Mouse (Mus musculus): ENCODE results near the gene Gna13. TPM values are rescaled to one million over a fixed set of nuclear protein-coding genes. Genes with fewer than 3 reads are reported as not detected.
A peak's percentile ranks its signal among the peaks of the same experiment; 100 is the strongest.

Gna13 gene
- polyA plus RNA-seq, 1 experiment = 60.3 TPM

DNA sequence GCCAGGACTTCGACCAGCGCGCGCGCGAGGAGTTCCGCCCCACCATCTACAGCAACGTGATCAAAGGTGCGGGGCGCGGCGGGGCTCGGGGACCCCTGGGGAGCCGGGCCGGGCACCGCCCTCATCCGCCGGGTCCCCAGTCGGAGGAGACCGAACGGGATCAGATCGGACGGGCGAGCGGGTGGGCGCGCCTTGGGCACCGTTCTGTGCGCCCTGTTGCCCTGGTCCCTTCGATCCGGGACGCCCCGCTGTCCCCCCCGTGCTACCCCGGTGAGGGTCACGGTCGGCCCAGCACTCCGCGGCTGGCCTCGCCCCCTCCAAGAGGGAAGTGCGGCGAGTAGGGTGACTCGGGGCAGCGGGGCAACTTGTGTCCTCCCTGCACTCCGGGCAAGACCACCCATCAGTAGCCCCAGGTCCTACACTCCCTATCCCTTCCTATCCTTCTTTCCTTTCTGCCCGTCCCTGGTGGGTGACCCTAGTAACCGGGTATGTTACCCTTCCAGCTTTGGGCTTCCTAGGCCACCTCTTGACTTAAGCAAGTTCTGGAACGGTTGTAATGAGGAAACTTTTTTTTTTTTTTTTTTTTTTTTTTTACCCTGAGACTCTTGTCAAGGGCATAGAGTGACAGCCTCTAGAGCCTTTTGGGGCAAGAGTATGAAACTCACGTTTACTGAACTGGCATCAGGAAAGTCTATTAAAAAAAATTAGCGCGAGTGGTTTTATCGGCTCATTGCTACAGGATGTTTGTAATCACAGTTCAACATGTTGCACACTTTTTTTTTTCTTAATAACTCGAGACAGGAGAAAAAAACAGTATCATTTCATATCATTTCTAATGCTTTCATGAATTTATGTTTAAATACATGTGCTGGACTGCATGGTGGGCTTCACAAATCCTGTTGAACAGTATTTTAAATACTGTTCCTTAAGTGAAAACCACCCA is 831 bp downstream of the Gna13 start:
- H3K36me3 ChIP-seq (ENCODE audit: control insufficient read depth, insufficient read depth, low read length) = peaks cover 18% of the 10 kb centered on the region
- peak overlapping the region; percentile 99 for H3K27ac ChIP-seq (ENCODE audit: insufficient read depth, low read depth, low read length)
- WGBS = under 1% methylated on average over 53 of the region's 53 CpGs
- no peaks in the 10 kb centered on the region for H3K27me3 ChIP-seq (ENCODE audit: control insufficient read depth, insufficient read depth, low read length)
- H3K4me1 ChIP-seq (ENCODE audit: control insufficient read depth, insufficient read depth, insufficient read length, low read length) = peaks cover 40% of the 10 kb centered on the region
- H3K4me3 ChIP-seq (ENCODE audit: low read depth, low read length) = peak overlapping the region; percentile 88
- TF ChIP-seq POLR2A (IDR thresholded peaks at IDR 0.05; ENCODE audit: low read depth, low read length) = no peak
- no peak for TF ChIP-seq CTCF (IDR thresholded peaks at IDR 0.05; ENCODE audit: extremely low read depth, insufficient read length, insufficient replicate concordance, low read depth, low read length)

DNA sequence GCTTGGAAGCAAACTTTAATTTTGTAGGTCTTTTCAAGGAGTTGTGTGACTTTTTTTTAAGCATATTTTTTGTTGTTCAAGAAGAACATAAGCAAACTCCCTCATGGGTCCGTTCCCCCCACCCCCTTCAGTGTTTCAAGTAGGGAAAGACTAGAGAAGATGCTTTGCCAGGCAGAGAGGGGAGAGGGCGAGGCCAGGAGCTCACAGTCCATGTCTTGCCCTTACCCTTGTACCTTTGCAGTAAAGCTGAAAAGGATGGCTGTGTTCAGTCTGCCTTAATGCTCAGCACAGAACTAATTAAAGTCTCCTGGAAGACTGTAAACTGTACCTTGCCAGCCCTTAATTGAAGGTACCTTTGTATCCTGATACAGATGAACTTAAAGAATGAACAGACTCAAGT is 1.7 kb downstream of the Gna13 start:
- H3K27ac ChIP-seq (ENCODE audit: insufficient read depth, low read depth, low read length) = peak overlapping the region; percentile 76
- WGBS = 11% methylated on average over 2 of the region's 2 CpGs
- H3K4me1 ChIP-seq (ENCODE audit: control insufficient read depth, insufficient read depth, insufficient read length, low read length) = peaks cover 44% of the 10 kb centered on the region

DNA sequence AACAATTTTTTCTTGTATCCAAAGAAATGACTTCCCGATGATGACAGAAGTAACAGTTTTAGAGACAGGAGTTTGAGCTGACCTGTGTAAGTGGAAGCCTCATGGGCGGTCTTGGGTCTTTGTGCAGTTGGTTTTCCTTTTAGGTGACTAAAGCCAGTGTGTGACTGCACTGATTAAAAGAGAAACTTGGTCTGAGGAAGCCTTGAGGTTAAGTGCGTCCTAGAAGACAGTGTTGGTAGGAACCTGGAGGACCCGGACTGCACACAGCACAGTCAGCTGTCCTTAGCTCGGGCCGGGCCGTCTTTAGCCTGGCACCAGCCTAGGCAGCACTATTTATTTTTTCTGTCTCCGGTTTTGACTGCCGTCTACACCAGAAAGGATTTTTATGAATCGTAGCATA is 2.2 kb downstream of the Gna13 start:
- H3K36me3 ChIP-seq (ENCODE audit: control insufficient read depth, insufficient read depth, low read length) = peaks cover 19% of the 10 kb centered on the region
- 15% methylated on average over 10 of the region's 10 CpGs for WGBS
- no peaks in the 10 kb centered on the region for H3K27me3 ChIP-seq (ENCODE audit: control insufficient read depth, insufficient read depth, low read length)
- peak overlapping the region; percentile 76 for H3K27ac ChIP-seq (ENCODE audit: insufficient read depth, low read depth, low read length)
- no peak for TF ChIP-seq CTCF (IDR thresholded peaks at IDR 0.05; ENCODE audit: extremely low read depth, insufficient read length, insufficient replicate concordance, low read depth, low read length)
- H3K4me3 ChIP-seq (ENCODE audit: low read depth, low read length) = peak overlapping the region; percentile 49
- H3K4me1 ChIP-seq (ENCODE audit: control insufficient read depth, insufficient read depth, insufficient read length, low read length) = peaks cover 40% of the 10 kb centered on the region

More for the DNA sequence above, 1.7 kb downstream of the Gna13 start:
- TF ChIP-seq POLR2A (IDR thresholded peaks at IDR 0.05; ENCODE audit: low read depth, low read length) (no peak), CTCF (IDR thresholded peaks at IDR 0.05; ENCODE audit: extremely low read depth, insufficient read length, insufficient replicate concordance, low read depth, low read length) (no peak)
- Histone ChIP-seq H3K27me3 (ENCODE audit: control insufficient read depth, insufficient read depth, low read length) (no peaks in the 10 kb centered on the region), H3K4me3 (ENCODE audit: low read depth, low read length) (peak overlapping the region; percentile 43), H3K36me3 (ENCODE audit: control insufficient read depth, insufficient read depth, low read length) (peaks cover 18% of the 10 kb centered on the region)

DNA sequence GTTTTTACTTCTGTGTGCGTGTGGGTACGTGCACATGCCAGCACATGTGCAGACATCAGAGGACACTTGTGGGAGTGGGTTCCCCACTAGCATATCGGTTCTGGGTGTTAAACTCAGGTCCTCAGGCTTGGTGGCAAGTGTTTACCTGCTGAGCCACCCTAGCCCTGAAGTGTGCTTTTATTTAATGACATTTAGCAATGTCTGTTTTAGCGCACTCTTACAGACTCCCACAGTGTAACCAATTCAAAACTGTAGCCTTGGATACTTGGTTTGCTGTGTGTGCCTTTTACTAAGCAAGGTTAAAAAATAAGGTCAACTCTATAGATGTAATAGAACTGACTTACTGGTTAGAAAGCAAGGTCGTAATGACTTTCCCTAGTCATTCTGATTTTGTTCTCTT is 3.2 kb downstream of the Gna13 start:
- WGBS = 85% methylated on average over 5 of the region's 5 CpGs
- H3K4me1 ChIP-seq (ENCODE audit: control insufficient read depth, insufficient read depth, insufficient read length, low read length) = peaks cover 31% of the 10 kb centered on the region
- TF ChIP-seq CTCF (IDR thresholded peaks at IDR 0.05; ENCODE audit: extremely low read depth, insufficient read length, insufficient replicate concordance, low read depth, low read length) (no peak), POLR2A (IDR thresholded peaks at IDR 0.05; ENCODE audit: low read depth, low read length) (no peak)
- no peak overlapping the region; the same call in 1 of the 2 replicates for H3K4me3 ChIP-seq (ENCODE audit: low read depth, low read length)
- peaks cover 19% of the 10 kb centered on the region for H3K36me3 ChIP-seq (ENCODE audit: control insufficient read depth, insufficient read depth, low read length)
- no peaks in the 10 kb centered on the region for H3K27me3 ChIP-seq (ENCODE audit: control insufficient read depth, insufficient read depth, low read length)
- no peak overlapping the region for H3K27ac ChIP-seq (ENCODE audit: insufficient read depth, low read depth, low read length)

DNA sequence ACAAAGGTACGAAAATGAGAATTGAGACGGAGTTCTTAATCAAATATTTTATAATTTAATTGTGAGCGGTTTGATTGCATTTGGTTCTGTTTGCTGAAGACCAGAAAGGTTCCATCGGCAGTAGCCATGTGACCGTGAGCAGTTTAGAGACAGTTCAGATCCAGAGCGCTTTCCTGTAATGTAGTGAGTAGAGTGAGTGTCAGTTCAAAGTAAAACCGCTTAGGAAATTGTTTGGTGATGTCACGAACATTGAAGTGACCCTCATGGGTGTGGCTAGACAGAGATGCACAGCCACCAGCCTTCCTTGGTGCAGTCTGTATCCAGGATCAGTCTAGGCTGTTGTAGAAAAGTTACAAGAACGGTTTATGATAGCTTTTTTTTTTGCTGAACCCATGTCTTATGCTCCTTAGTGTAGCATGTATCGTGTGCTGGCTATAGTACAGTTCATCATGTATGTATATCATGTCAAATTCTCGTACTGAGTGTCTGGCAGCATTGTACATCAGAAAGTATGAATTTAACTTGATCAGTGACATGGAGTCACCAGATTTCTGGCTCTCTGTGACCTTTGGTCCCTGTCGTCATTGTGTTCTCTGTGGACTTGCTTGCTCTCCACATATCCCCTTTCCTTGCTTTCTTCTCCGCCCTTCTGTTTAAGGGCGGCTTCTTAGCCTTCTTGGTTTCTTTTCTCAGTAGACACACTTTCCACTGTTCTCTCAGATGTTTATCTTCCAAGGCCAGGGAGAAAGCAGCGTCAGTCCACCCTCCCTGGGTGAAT is 4.4 kb downstream of the Gna13 start:
- TF ChIP-seq CTCF (IDR thresholded peaks at IDR 0.05; ENCODE audit: extremely low read depth, insufficient read length, insufficient replicate concordance, low read depth, low read length) (no peak), POLR2A (IDR thresholded peaks at IDR 0.05; ENCODE audit: low read depth, low read length) (no peak)
- H3K4me3 ChIP-seq (ENCODE audit: low read depth, low read length) = peak overlapping the region; percentile 23; the same call in 1 of the 2 replicates
- no peaks in the 10 kb centered on the region for H3K27me3 ChIP-seq (ENCODE audit: control insufficient read depth, insufficient read depth, low read length)
- peaks cover 26% of the 10 kb centered on the region for H3K4me1 ChIP-seq (ENCODE audit: control insufficient read depth, insufficient read depth, insufficient read length, low read length)
- 28% methylated on average over 15 of the region's 15 CpGs for WGBS
- peak overlapping the region; percentile 67 for H3K27ac ChIP-seq (ENCODE audit: insufficient read depth, low read depth, low read length)
- H3K36me3 ChIP-seq (ENCODE audit: control insufficient read depth, insufficient read depth, low read length) = peaks cover 22% of the 10 kb centered on the region

DNA sequence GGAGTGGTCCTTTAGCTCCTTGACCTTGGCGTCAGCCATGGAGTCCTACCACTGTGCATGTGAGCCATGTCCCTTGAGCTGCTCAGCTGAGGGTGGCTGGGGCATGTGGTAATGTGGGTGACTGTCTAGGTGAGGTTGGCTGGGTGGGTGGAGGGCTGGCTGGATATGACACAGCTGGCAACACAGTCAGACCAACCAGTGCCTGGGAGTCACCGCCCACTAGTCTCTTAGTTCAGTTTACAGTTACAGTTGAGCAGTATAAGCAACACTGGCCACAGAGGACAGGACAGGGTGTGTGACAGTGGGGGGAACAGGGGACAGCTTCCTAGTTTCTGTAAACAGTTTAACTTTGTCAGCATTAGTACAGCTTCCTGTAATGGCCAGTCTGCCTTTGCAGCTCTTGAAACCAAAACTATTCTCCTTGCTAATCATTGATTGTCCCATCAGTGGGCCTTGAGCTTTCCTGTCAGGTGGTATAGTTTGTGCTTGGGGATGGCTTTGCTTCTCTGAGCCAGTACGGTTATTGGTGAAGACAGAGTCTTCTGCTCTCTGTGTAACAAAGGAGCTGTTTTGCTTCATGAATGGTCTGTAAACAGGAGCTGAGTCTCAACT is 6.5 kb downstream of the Gna13 start:
- Histone ChIP-seq H3K27ac (ENCODE audit: insufficient read depth, low read depth, low read length) (peak overlapping the region; percentile 70), H3K27me3 (ENCODE audit: control insufficient read depth, insufficient read depth, low read length) (no peaks in the 10 kb centered on the region), H3K4me3 (ENCODE audit: low read depth, low read length) (peak overlapping the region; percentile 6), H3K4me1 (ENCODE audit: control insufficient read depth, insufficient read depth, insufficient read length, low read length) (peaks cover 30% of the 10 kb centered on the region), H3K36me3 (ENCODE audit: control insufficient read depth, insufficient read depth, low read length) (peaks cover 26% of the 10 kb centered on the region)
- no peak for TF ChIP-seq CTCF (IDR thresholded peaks at IDR 0.05; ENCODE audit: extremely low read depth, insufficient read length, insufficient replicate concordance, low read depth, low read length)
- 39% methylated on average over 3 of the region's 3 CpGs for WGBS
